Mouse (Mus musculus) liver, embryonic 16.5 days (tissue): ENCODE data around the gene Pick1. TPM values are rescaled to one million over a fixed set of nuclear protein-coding genes. Genes with fewer than 3 reads are reported as not detected.
A peak's percentile ranks its signal among the peaks of the same experiment; 100 is the strongest.

ENCODE experiments used
- ATAC-seq: fragments of 200-750 bp; cut with Nextera tagmentation; 2 replicates; pipeline ENCODE4 v1.8.0; 2017; ENCODE audit warnings: low read depth, mild to moderate bottlenecking, moderate number of reproducible peaks, moderate library complexity
- H3K27ac ChIP-seq: fragments of 300-500 bp; sonication (generic); 2 replicates; pipeline ENCODE4 v1.5.1; 2014; ENCODE audit warnings: mild to moderate bottlenecking, low read length
- H3K27me3 ChIP-seq: fragments of 300-500 bp; sonication (generic); 2 replicates; pipeline ENCODE4 v1.6.1; 2014; ENCODE audit warnings: low read depth, low read length, mixed read lengths; ENCODE audit not compliant: control insufficient read depth, insufficient read depth
- H3K36me3 ChIP-seq: fragments of 300-500 bp; sonication (generic); 2 replicates; pipeline ENCODE4 v1.6.1; 2014; ENCODE audit warnings: mild to moderate bottlenecking; ENCODE audit not compliant: control insufficient read depth, insufficient read depth
- H3K4me1 ChIP-seq: fragments of 300-500 bp; sonication (generic); 2 replicates; pipeline ENCODE4 v1.6.1; 2014; ENCODE audit warnings: low read depth, low read length, mixed read lengths; ENCODE audit not compliant: control insufficient read depth
- H3K4me2 ChIP-seq: fragments of 300-500 bp; sonication (generic); 2 replicates; pipeline ENCODE4 v1.6.1; 2014; ENCODE audit warnings: low read depth, low read length, mixed read lengths
- H3K4me3 ChIP-seq: fragments of 300-500 bp; sonication (generic); 2 replicates; pipeline ENCODE4 v1.5.1; 2014; ENCODE audit warnings: low read depth, mild to moderate bottlenecking, low read length
- H3K9ac ChIP-seq: fragments of 300-500 bp; sonication (generic); 2 replicates; pipeline ENCODE4 v1.6.1; 2014; ENCODE audit warnings: low read depth, low read length
- H3K9me3 ChIP-seq: fragments of 300-500 bp; sonication (generic); replicated peaks from 2 replicates; pipeline ENCODE4 v1.6.1; 2016; ENCODE audit warnings: low read length; ENCODE audit not compliant: control insufficient read depth
- WGBS: fragments of 180-500 bp; shearing (Covaris S2); extraction: QIAGEN DNeasy Blood & Tissue Kit; methylation state at CpG from one replicate; pipeline ENCODE4 v1.1.7; 2014; ENCODE audit not compliant: insufficient replicate concordance; 5-methylcytosine and 5-hydroxymethylcytosine counted together
- polyA plus RNA-seq: library from polyadenylated mRNA; unstranded; fragments of >200 nt; fragmentation: Nextera tagmentation; extraction: Ambion mirVana; gene quantifications from 2 replicates; pipeline ENCODE4 v1.2.1, GENCODE M21; 2015

The Pick1 gene
- polyA plus RNA-seq = 13.1 and 13.3 TPM in 2 replicates

DNA sequence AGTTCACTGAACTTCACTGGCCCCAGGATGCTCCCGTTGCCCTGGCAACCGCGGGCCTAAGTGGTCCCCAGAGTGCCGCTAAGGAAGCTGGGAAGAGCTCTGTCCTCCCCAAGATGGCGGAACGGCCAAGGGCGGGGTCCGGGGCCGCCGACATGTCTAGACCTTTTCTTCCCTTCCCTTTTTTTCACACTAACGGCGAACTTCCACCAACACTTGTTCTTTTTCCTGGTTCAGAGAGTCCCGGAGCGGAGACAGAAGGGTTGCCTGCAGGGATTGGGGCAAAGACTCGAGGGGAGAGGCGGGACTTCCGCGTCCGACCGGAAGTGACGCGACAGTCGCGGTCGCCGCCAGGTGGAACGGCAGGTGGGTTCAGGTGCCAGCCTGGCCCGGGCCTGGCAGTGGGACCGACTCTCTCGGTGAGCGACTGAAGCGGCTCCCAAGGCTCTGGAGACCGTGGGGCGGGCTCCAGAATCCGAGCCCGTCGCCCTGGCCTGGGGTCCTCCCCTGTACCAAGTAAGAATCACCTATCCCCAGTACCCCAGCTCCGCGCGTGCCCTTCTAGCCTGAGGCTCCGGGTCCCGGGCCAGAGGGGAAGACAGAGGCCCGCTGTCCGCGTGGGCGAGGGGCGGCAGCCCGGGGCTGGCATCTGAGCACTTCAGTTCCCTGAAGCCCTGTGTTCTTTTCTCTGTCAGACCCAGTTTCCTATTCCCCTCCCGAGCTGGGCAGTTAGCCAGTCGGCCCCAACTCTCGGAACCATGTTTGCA is at the start of gene Pick1, which contains the start of gene Gm49486:
Gene Pick1, plus strand, starts transcription at position 116 of the 764 bp plus-strand sequence.
Gene Gm49486, plus strand, starts transcription at position 334 of the 764 bp plus-strand sequence.
- no peaks in the 10 kb centered on the region for H3K27me3 ChIP-seq
- H3K9ac ChIP-seq = peak within 1 kb of the TSS; percentile 84
- ATAC-seq = peak; percentile 79
- peaks cover 8% of the 10 kb centered on the region for H3K4me1 ChIP-seq
- peak within 1 kb of the TSS; percentile 83 for H3K4me2 ChIP-seq
- peaks cover 3% of the 10 kb centered on the region; the same call in 1 of the 2 replicates for H3K36me3 ChIP-seq
- peak within 1 kb of the TSS; percentile 79 for H3K27ac ChIP-seq
- WGBS = under 1% methylated on average over 51 of the region's 51 CpGs
- H3K4me3 ChIP-seq = peak within 1 kb of the TSS; percentile 79
- H3K9me3 ChIP-seq = no peaks in the 10 kb centered on the region

GRCm38 (mm10) chr15:79185213-79185612 is 43.8 kb upstream of the Pick1 start:
- 66% methylated on average over 10 of the region's 10 CpGs for WGBS
- Histone ChIP-seq H3K27ac (peak overlapping the region; percentile 57), H3K36me3 (no peaks in the 10 kb centered on the region), H3K4me1 (no peaks in the 10 kb centered on the region), H3K9ac (no peak overlapping the region), H3K9me3 (no peaks in the 10 kb centered on the region), H3K27me3 (no peaks in the 10 kb centered on the region), H3K4me2 (no peak overlapping the region), H3K4me3 (no peak overlapping the region)
- peak; percentile 60 for ATAC-seq

GRCm38 (mm10) chr15:79187819-79188218 is 41.2 kb upstream of the Pick1 start:
- Histone ChIP-seq H3K4me3 (no peak overlapping the region), H3K27me3 (no peaks in the 10 kb centered on the region), H3K36me3 (no peaks in the 10 kb centered on the region), H3K27ac (0 out of 2 replicates have a peak overlapping the region, but pooled peaks have one; percentile 60), H3K9ac (no peak overlapping the region), H3K9me3 (no peaks in the 10 kb centered on the region), H3K4me2 (no peak overlapping the region), H3K4me1 (no peaks in the 10 kb centered on the region)
- ATAC-seq = peak; percentile 79
- WGBS = 63% methylated on average over 8 of the region's 8 CpGs

DNA sequence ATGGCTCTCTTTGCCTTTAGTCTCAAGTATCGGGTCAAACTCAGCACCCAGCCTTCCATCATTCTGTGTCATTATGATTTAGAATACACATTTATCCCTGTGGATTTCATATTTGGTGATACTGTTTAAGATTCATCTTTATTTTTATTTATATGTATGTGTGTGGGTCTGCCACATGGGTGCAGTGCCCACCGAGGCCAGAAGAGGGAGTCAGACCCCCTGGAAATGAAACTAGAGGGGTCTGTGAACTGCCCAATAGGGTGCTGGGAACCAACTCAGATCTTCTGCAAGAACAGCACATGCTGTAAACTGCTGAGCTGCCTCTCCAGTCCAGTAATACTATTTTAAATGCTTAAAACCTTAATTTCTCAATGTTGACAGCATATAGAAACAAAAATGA is 37.5 kb upstream of the Pick1 start:
- Histone ChIP-seq H3K9me3 (no peaks in the 10 kb centered on the region), H3K4me1 (no peaks in the 10 kb centered on the region; the same call in 1 of the 2 replicates), H3K4me3 (no peak overlapping the region), H3K9ac (no peak overlapping the region), H3K27me3 (no peaks in the 10 kb centered on the region), H3K27ac (no peak overlapping the region), H3K4me2 (no peak overlapping the region), H3K36me3 (no peaks in the 10 kb centered on the region)
- ATAC-seq = no peak
- whole genome bisulfite sequencing = 82% methylated on average over 2 of the region's 2 CpGs

GRCm38 (mm10) chr15:79192450-79192849 is 36.5 kb upstream of the Pick1 start:
- no peak for ATAC-seq
- no peak overlapping the region for H3K27ac ChIP-seq
- H3K4me2 ChIP-seq = no peak overlapping the region
- H3K9me3 ChIP-seq = no peaks in the 10 kb centered on the region
- no peaks in the 10 kb centered on the region for H3K36me3 ChIP-seq
- H3K27me3 ChIP-seq = no peaks in the 10 kb centered on the region
- WGBS = 77% methylated on average over 6 of the region's 6 CpGs
- H3K4me3 ChIP-seq = no peak overlapping the region
- H3K4me1 ChIP-seq = no peaks in the 10 kb centered on the region; the same call in 1 of the 2 replicates
- H3K9ac ChIP-seq = no peak overlapping the region

DNA sequence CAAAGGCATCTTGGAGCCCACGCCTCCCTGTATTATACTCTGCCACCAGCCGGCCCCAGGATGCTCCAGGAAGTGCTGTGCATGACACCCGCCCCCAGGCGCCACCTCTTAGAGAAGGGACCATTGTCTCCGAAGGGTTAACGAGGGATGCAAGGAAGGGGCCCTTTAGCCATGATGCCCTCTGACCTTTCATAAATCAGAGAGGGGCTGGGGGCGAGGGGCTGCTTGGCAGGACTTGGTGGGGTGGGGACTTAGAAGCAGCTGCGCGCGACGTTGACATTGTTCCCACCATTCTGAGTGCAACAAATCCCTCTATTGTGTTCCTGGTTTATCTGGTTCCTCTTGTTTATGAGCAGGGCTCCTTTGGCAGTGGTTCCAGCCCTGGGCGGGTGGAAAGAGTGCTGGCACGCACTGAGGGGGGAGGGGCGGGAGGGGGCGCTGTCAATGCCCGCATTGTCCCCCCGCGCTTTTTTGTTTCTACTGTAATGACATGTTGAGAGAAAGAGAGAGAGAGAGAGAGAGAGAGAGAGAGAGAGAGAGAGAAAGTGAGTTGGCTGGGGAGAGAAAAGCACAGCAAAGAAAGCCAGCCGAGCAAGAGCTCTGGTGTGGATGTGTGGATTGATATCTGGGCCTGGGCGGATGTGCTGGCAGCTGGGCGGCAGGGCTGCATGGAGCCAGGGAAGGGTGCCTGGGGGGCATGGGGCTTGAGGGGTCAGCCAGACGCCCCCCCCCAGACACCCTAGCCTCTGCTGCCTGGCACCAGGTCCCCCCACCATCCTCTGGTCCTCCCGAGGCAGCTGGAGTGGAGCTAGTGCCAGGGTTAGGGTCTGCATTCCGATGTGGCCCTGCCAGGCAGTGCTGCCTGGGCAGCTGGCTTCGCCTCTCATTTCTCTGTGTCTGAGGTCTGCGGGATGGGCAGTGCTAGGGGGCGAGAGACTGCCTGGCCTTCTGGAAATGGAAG is 35.8 kb upstream of the Pick1 start:
- H3K27me3 ChIP-seq = no peaks in the 10 kb centered on the region
- no peaks in the 10 kb centered on the region for H3K9me3 ChIP-seq
- ATAC-seq = no peak
- H3K9ac ChIP-seq = no peak overlapping the region
- no peak overlapping the region for H3K27ac ChIP-seq
- H3K4me1 ChIP-seq = no peaks in the 10 kb centered on the region; the same call in 1 of the 2 replicates
- no peaks in the 10 kb centered on the region for H3K36me3 ChIP-seq
- no peak overlapping the region for H3K4me3 ChIP-seq
- H3K4me2 ChIP-seq = no peak overlapping the region
- WGBS = 52% methylated on average over 27 of the region's 27 CpGs

DNA sequence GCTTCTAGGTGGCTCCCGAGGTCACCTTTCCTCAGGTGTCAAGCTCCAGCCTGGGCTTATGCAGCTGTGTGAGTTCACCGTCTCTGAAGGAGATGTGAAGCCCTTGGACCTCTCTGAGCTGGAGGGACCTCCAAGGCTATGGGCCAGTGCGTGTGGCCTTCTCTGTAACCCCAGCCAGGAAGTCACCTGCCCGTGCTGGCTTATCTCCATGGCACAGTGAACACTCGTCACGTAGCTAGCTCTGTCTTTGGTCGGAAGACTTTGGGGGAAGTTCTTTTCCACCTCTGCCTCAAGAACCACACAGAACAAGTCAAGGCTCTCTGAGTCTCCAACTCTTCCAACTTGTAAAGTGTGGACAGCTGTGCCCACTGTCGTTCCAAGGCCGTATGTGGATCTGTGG is 34.9 kb upstream of the Pick1 start:
- Histone ChIP-seq H3K9me3 (no peaks in the 10 kb centered on the region), H3K4me2 (no peak overlapping the region), H3K4me3 (no peak overlapping the region), H3K9ac (no peak overlapping the region), H3K27me3 (no peaks in the 10 kb centered on the region), H3K36me3 (no peaks in the 10 kb centered on the region), H3K27ac (no peak overlapping the region), H3K4me1 (no peaks in the 10 kb centered on the region; the same call in 1 of the 2 replicates)
- ATAC-seq = no peak
- 32% methylated on average over 9 of the region's 9 CpGs for WGBS

DNA sequence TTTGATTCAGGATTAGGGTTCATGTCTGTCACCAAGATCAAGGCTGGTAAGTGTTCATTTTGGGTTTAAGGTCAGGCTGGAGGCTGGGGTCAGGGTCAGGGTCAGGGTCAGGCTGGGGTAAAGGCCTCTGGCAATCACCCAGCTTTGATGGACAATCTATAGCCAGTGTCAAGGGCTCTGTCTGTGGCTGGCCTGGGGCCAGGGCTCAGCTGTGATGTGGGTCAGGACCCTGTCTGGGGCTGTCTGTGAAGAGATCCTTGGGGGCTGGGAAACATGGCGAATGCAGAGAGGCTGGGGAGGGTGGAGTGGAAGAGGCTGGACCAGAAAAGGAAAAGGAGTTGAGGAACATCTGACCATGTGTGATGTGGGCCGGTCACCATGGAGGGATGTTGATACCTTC is 34.0 kb upstream of the Pick1 start:
- WGBS = 52% methylated on average over 2 of the region's 2 CpGs

More for the DNA sequence above, 34.0 kb upstream of the Pick1 start:
- no peak overlapping the region for H3K9ac ChIP-seq
- no peaks in the 10 kb centered on the region; the same call in 1 of the 2 replicates for H3K4me1 ChIP-seq
- no peaks in the 10 kb centered on the region for H3K27me3 ChIP-seq
- no peak overlapping the region for H3K4me3 ChIP-seq
- H3K36me3 ChIP-seq = no peaks in the 10 kb centered on the region
- no peaks in the 10 kb centered on the region for H3K9me3 ChIP-seq
- peak; percentile 72 for ATAC-seq
- H3K4me2 ChIP-seq = no peak overlapping the region
- no peak overlapping the region for H3K27ac ChIP-seq
